Mouse (Mus musculus) forebrain, embryonic 10.5 days (tissue): ENCODE measurements at regions not wholly inside any gene's neighbourhood (a gene's known extent, or its start where the extent isn't known, plus 50 kb on each side); places are given as distances from the start of the nearest gene placed in this dataset.

Experiments
- DNase-seq: peaks from one replicate; pipeline ENCODE4 v3.0.0-alpha.2; 2017; ENCODE audit warnings: low spot score; ENCODE audit errors: extremely low spot score
- H3K27ac ChIP-seq: fragments of 300-500 bp; sonication (generic); 2 replicates; pipeline ENCODE4 v1.5.1; 2016; ENCODE audit warnings: mild to moderate bottlenecking
- H3K27me3 ChIP-seq: fragments of 300-500 bp; sonication (generic); 2 replicates; pipeline ENCODE4 v1.6.1; 2016; ENCODE audit warnings: mild to moderate bottlenecking; ENCODE audit not compliant: poor library complexity, severe bottlenecking
- H3K36me3 ChIP-seq: fragments of 300-500 bp; sonication (generic); replicated peaks from 2 replicates; pipeline ENCODE4 v1.6.1; 2016; ENCODE audit warnings: mild to moderate bottlenecking, moderate library complexity
- H3K4me1 ChIP-seq: fragments of 300-500 bp; sonication (generic); 2 replicates; pipeline ENCODE4 v1.6.1; 2016
- H3K4me3 ChIP-seq: fragments of 300-500 bp; sonication (generic); 2 replicates; pipeline ENCODE4 v1.5.1; 2016; ENCODE audit warnings: mild to moderate bottlenecking, moderate library complexity
- H3K9me3 ChIP-seq: fragments of 300-500 bp; sonication (generic); 2 replicates; pipeline ENCODE4 v1.6.1; 2016; ENCODE audit warnings: mild to moderate bottlenecking, moderate library complexity
- WGBS: fragments of 180-500 bp; shearing (Covaris S2); methylation state at CpG from one replicate; pipeline ENCODE4 v1.1.7; 2016; 5-methylcytosine and 5-hydroxymethylcytosine counted together

GRCm38 (mm10) chr13:53764613-53765243 is 290.8 kb downstream of the Drd1 start:
- Histone ChIP-seq H3K36me3 (no peaks in the 10 kb centered on the region), H3K27ac (no peak overlapping the region), H3K27me3 (peaks cover 26% of the 10 kb centered on the region), H3K4me3 (no peak overlapping the region), H3K4me1 (no peaks in the 10 kb centered on the region), H3K9me3 (no peaks in the 10 kb centered on the region)
- DNase-seq = peak; percentile 70
- 30% methylated on average over 13 of the region's 13 CpGs for WGBS

- no peak overlapping the region for H3K27ac ChIP-seq
- no peak for DNase-seq
- 73% methylated on average over 13 of the region's 13 CpGs for WGBS
These were observed 284.8 kb upstream of the Msx2 start for GRCm38 (mm10) chr13:53757576-53758237.

GRCm38 (mm10) chr13:53756970-53757530 is 284.2 kb upstream of the Msx2 start:
- H3K9me3 ChIP-seq = no peaks in the 10 kb centered on the region
- no peaks in the 10 kb centered on the region; the same call in 1 of the 2 replicates for H3K27me3 ChIP-seq
- H3K4me3 ChIP-seq = no peak overlapping the region
- H3K27ac ChIP-seq = no peak overlapping the region
- WGBS = 65% methylated on average over 13 of the region's 13 CpGs
- no peaks in the 10 kb centered on the region for H3K36me3 ChIP-seq
- H3K4me1 ChIP-seq = peaks cover 27% of the 10 kb centered on the region
- DNase-seq = no peak

More at GRCm38 (mm10) chr13:53757576-53758237, 284.8 kb upstream of the Msx2 start:
- H3K4me1 ChIP-seq = peaks cover 27% of the 10 kb centered on the region
- no peaks in the 10 kb centered on the region; the same call in 1 of the 2 replicates for H3K27me3 ChIP-seq
- no peaks in the 10 kb centered on the region for H3K9me3 ChIP-seq
- H3K36me3 ChIP-seq = no peaks in the 10 kb centered on the region
- no peak overlapping the region for H3K4me3 ChIP-seq

GRCm38 (mm10) chr13:53755046-53755615 is 282.3 kb upstream of the Msx2 start:
- no peaks in the 10 kb centered on the region for H3K27me3 ChIP-seq
- H3K4me3 ChIP-seq = no peak overlapping the region
- peaks cover 27% of the 10 kb centered on the region for H3K4me1 ChIP-seq
- no peak overlapping the region for H3K27ac ChIP-seq
- no peak for DNase-seq
- no peaks in the 10 kb centered on the region for H3K36me3 ChIP-seq
- WGBS = 73% methylated on average over 11 of the region's 11 CpGs
- no peaks in the 10 kb centered on the region for H3K9me3 ChIP-seq

GRCm38 (mm10) chr13:53753049-53753448 is 280.2 kb upstream of the Msx2 start:
- DNase-seq = no peak

GRCm38 (mm10) chr13:53740981-53741380 is 268.1 kb upstream of the Msx2 start:
- DNase-seq = no peak
- 90% methylated on average over 6 of the region's 6 CpGs for WGBS
- Histone ChIP-seq H3K27me3 (no peaks in the 10 kb centered on the region), H3K4me3 (no peak overlapping the region), H3K36me3 (no peaks in the 10 kb centered on the region), H3K9me3 (no peaks in the 10 kb centered on the region), H3K27ac (no peak overlapping the region), H3K4me1 (peaks cover 3% of the 10 kb centered on the region; the same call in 1 of the 2 replicates)

More at GRCm38 (mm10) chr13:53753049-53753448, 280.2 kb upstream of the Msx2 start:
- H3K27ac ChIP-seq = no peak overlapping the region
- H3K4me3 ChIP-seq = no peak overlapping the region
- WGBS = 87% methylated on average over 6 of the region's 6 CpGs
- no peaks in the 10 kb centered on the region for H3K27me3 ChIP-seq
- H3K4me1 ChIP-seq = peaks cover 27% of the 10 kb centered on the region
- no peaks in the 10 kb centered on the region for H3K36me3 ChIP-seq
- no peaks in the 10 kb centered on the region for H3K9me3 ChIP-seq

- Histone ChIP-seq H3K27ac (no peak overlapping the region), H3K4me1 (peaks cover 12% of the 10 kb centered on the region; the same call in 1 of the 2 replicates), H3K9me3 (no peaks in the 10 kb centered on the region), H3K4me3 (no peak overlapping the region), H3K27me3 (no peaks in the 10 kb centered on the region), H3K36me3 (no peaks in the 10 kb centered on the region)
- WGBS = 82% methylated on average over 3 of the region's 3 CpGs
- DNase-seq = no peak
These were observed 266.3 kb upstream of the Msx2 start for GRCm38 (mm10) chr13:53739127-53739526.

- H3K27ac ChIP-seq = no peak overlapping the region
- H3K27me3 ChIP-seq = no peaks in the 10 kb centered on the region
- no peak for DNase-seq
- 66% methylated on average over 4 of the region's 4 CpGs for WGBS
- H3K9me3 ChIP-seq = no peaks in the 10 kb centered on the region
- H3K4me1 ChIP-seq = peaks cover 12% of the 10 kb centered on the region; the same call in 1 of the 2 replicates
- no peaks in the 10 kb centered on the region for H3K36me3 ChIP-seq
- H3K4me3 ChIP-seq = no peak overlapping the region
These were observed 262.1 kb upstream of the Msx2 start for GRCm38 (mm10) chr13:53734944-53735343.

- Histone ChIP-seq H3K9me3 (no peaks in the 10 kb centered on the region), H3K36me3 (no peaks in the 10 kb centered on the region), H3K27me3 (no peaks in the 10 kb centered on the region), H3K4me1 (peaks cover 7% of the 10 kb centered on the region; the same call in 1 of the 2 replicates), H3K27ac (0 out of 2 replicates have a peak overlapping the region, but pooled peaks have one; percentile 20), H3K4me3 (no peak overlapping the region)
- no peak for DNase-seq
- WGBS = 75% methylated on average over 10 of the region's 10 CpGs
These were observed 257.5 kb upstream of the Msx2 start for GRCm38 (mm10) chr13:53730259-53730902.

GRCm38 (mm10) chr13:53729848-53730247 is 257.0 kb upstream of the Msx2 start:
- peaks cover 2% of the 10 kb centered on the region; the same call in 1 of the 2 replicates for H3K4me1 ChIP-seq
- no peaks in the 10 kb centered on the region for H3K9me3 ChIP-seq
- 94% methylated on average over 7 of the region's 7 CpGs for WGBS
- no peak overlapping the region for H3K4me3 ChIP-seq
- no peaks in the 10 kb centered on the region for H3K27me3 ChIP-seq
- H3K27ac ChIP-seq = no peak overlapping the region
- H3K36me3 ChIP-seq = no peaks in the 10 kb centered on the region
- no peak for DNase-seq

GRCm38 (mm10) chr13:53726031-53726430 is 253.2 kb upstream of the Msx2 start:
- 85% methylated on average over 4 of the region's 4 CpGs for WGBS
- no peak for DNase-seq
- no peak overlapping the region for H3K4me3 ChIP-seq
- no peaks in the 10 kb centered on the region for H3K9me3 ChIP-seq
- no peak overlapping the region for H3K27ac ChIP-seq
- no peaks in the 10 kb centered on the region for H3K36me3 ChIP-seq
- H3K27me3 ChIP-seq = no peaks in the 10 kb centered on the region
- H3K4me1 ChIP-seq = peaks cover 4% of the 10 kb centered on the region

GRCm38 (mm10) chr13:53722881-53723280 is 250.0 kb upstream of the Msx2 start:
- peaks cover 7% of the 10 kb centered on the region for H3K27me3 ChIP-seq
- H3K9me3 ChIP-seq = no peaks in the 10 kb centered on the region
- no peaks in the 10 kb centered on the region for H3K36me3 ChIP-seq
- WGBS = 72% methylated on average over 6 of the region's 6 CpGs
- no peak for DNase-seq
- no peak overlapping the region for H3K4me3 ChIP-seq
- H3K4me1 ChIP-seq = peaks cover 31% of the 10 kb centered on the region
- no peak overlapping the region for H3K27ac ChIP-seq
